Mouse (Mus musculus): ENCODE results near the gene Lipo3.
"Not testable (repeated sequence)": the region's sequence is repeated elsewhere in the genome, so short reads cannot be mapped to it uniquely, and the experiment has no call there.

Lipo3 gene

DNA sequence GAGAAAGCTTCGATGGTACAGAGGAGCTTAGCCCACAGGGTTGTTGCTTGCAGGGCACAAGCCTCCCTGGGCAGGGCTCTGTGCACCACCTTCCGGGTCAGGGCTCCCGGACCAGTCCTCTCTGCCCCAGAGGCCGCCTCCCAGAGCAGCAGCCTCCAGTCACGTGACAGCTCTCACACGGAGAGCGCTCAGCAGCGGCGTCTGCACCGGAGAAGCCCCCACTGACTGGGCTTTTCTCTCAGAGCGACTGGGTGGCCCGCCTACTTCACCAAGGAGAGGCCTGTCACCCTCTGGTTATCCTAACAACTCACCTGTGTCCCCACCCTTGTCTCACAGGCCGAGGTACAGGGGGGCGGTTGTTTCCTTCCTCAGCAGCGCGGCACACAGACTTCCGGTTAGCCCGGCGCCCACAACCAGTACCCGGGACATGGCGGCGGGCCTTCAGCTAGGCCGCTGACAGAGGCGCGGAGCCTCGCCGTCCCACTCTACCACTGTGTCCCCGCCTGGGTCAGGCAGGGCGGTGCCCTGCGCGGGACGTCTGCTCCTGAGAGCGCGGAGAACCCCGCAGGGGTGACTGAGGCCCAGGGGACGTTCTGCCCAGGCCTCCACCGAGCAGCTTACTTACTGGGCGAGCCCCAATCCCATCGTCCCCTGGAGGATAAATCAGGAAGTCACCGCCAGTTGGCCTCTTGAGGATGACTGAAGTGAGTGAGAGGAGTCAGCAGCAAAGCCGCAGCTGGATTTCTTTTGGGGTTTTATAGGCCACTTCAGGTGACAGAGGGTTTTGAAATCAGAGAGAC, at the start of gene Lipo3:
Lipo3 (minus strand) TSS at position 665 of the 800 bp plus-strand sequence.
- ATAC-seq (ENCODE audit: insufficient number of reproducible peaks, low FRiP score, low TSS enrichment), result peak; percentile 95

DNA sequence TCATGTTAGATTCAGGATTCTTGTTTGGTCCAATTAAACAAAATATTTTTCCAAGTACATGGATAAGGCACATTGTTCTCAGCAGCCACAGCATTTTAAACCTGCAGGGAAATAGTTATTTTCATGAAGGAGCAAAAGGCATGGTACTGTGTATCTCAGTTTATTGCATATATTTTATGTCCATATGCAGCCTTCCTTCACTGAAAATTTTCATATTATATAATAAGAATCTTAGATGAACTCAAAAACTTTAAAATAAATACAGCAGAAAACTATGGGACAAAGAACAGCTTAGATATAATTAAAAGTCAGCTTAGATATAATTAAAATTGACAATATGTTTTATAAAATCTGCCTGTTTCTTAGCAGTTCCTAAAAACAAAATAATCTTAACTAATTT, 25.6 kb upstream of the Lipo3 start, which contains the start of gene Lipo1:
Lipo1 (minus strand) TSS at position 101 of the 400 bp plus-strand sequence.
- ATAC-seq (ENCODE audit: insufficient number of reproducible peaks, low FRiP score, low TSS enrichment), result not testable (repeated sequence)

DNA sequence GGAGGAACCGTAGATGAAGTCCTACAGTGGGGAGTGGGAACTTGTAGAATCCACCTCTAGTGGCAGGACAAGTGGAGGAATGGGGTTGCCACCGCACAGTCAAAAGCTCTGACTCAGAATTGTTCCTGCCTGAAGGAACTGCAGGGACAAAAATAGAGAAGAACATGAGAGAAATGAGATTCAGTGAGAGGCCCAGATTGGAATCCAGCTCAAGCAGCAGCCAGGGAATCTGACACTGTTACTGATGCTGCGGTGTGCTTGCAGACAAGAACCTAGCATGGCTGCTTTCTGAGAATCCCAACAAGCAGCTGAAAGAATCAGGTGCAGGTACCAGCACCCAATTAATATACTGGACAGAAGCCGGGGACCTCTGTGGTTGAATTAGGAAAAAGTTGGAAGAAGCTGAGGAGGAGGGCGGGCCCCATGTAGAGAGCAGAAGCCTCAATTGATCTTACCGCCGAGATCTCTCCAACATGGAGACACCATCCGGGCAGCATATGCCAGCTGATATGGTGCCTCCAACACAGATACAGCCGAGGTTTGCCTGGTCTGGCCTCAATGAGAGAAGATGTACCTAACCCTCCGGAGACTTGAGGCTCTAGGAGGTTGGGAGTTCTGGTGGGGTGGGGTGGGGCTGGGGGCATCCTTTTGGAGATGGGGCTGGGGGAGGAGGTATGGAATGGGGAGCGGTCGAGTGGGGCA, 25.0 kb upstream of the Lipo3 start:
- no peak for ATAC-seq (ENCODE audit: insufficient number of reproducible peaks, low FRiP score, low TSS enrichment)

DNA sequence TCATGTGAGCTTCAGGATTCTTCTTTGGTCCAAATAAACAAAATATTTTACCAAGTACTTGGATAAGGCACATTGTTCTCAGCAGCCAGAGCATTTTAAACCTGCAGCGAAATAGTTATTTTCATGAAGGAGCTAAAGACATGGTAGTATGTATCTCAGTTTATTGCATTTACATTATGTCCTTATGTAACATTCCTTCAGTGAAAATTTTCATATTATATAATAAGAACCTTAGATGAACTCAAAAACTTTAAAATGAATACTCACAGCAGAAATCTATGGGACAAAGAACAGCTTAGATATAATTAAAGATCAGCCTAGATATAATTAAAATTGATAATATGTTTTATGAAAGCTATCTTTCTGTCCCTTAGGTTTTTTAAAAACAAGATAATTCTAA, 10.5 kb downstream of the Lipo3 start, which contains the start of gene Lipo2:
Lipo2 (minus strand) TSS at position 101 of the 400 bp plus-strand sequence.
- ATAC-seq (ENCODE audit: insufficient number of reproducible peaks, low FRiP score, low TSS enrichment), result not testable (repeated sequence)

DNA sequence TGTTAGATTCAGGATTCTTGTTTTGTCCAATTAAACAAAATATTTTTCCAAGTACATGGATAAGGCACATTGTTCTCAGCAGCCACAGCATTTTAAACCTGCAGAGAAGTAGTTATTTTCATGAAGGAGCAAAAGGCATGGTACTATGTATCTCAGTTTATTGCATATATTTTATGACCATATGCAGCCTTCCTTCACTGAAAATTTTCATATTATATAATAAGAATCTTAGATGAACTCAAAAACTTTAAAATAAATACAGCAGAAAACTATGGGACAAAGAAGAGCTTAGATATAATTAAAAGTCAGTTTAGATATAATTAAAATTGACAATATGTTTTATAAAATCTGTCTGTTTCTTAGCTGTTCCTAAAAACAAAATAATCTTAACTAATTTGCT, 136.6 kb downstream of the Lipo3 start, which contains the start of gene Gm8978:
Gm8978 (minus strand) TSS at position 101 of the 400 bp plus-strand sequence.
- not testable (repeated sequence) for ATAC-seq (ENCODE audit: insufficient number of reproducible peaks, low FRiP score, low TSS enrichment)

DNA sequence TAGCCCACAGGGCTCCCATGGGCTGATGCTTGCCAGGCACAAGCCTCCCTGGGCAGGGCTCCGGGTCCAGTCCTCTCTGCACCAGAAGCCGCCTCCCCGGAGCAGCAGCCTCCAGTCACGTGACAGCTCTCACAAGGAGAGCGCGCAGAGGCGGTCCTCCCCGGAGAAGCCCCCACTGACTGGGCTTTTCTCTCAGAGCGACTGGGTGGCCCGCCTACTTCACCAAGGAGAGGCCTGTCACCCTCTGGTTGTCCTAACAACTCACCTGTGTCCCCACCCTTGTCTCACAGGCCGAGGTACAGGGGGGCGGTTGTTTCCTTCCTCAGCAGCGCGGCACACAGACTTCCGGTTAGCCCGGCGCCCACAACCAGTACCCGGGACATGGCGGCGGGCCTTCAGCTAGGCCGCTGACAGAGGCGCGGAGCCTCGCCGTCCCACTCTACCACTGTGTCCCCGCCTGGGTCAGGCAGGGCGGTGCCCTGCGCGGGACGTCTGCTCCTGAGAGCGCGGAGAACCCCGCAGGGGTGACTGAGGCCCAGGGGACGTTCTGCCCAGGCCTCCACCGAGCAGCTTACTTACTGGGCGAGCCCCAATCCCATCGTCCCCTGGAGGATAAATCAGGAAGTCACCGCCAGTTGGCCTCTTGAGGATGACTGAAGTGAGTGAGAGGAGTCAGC, 172.0 kb downstream of the Lipo3 start:
- peak; percentile 99 for ATAC-seq (ENCODE audit: insufficient number of reproducible peaks, low FRiP score, low TSS enrichment)

DNA sequence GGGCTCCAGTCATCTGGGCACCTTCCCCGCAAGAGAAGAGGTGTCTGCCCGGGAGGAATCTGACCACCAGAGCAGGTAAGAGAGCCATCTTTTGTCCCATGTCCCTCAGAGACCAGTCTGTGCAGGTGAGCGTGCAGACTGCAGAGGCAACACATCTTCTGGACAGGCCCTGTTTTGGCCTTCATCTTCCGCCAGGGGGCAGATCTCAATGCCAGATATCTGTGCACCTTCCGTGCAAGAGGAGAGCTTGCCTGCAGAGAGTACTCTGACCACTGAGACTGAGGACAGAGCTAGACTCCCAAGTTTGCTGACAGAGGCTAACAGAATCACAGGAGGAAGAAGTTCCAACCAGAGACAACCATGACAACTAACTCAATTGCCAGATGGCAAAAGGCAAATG, 193.2 kb downstream of the Lipo3 start:
- ATAC-seq (ENCODE audit: insufficient number of reproducible peaks, low FRiP score, low TSS enrichment), result not testable (repeated sequence)

DNA sequence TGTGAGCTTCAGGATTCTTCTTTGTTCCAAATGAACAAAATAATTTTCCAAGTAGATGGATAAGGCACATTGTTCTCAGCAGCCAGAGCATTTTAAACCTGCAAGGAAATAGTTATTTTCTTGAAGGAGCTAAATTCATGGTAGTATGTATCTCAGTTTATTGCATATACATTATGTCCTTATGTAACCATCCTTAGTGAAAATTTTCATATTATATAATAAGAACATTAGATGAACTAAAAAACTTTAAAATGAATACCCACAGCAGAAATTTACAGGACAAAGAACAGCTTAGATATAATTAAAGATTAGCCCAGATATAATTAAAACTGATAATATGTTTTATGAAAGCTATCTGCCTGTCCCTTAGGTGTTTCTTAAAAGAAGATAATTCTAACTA, 244.1 kb downstream of the Lipo3 start, which contains the start of gene Lipo4:
Lipo4 (minus strand) TSS at position 101 of the 400 bp plus-strand sequence.
- ATAC-seq (ENCODE audit: insufficient number of reproducible peaks, low FRiP score, low TSS enrichment), result no peak

Data from cerebellum, adult (tissue).